Mouse (Mus musculus): ENCODE measurements at regions not wholly inside any gene's neighbourhood (a gene's known extent, or its start where the extent isn't known, plus 50 kb on each side); places are given as distances from the start of the nearest gene placed in this dataset.
A peak's percentile ranks its signal among the peaks of the same experiment; 100 is the strongest.

DNA sequence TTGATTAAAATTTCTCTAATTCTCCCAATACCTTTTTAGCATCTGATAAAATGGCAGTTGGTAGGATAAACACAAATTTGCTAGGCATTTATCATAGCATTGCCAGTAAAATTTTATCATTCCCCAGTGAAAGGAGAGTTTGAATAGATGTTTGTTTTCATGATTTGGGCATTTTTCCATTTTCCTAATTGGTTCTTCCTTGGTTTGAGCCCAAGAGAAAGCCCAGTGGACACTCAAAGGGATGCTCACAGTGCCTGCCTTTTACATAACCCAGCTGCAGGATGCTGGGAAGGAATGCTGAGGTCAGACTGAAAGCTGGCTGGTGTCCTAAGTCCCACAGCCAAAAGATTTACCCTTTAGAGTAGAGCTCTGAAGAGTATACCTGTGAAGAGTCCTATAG is 95.4 kb upstream of the Ogfrl1 start:
- TF ChIP-seq CTCF (IDR thresholded peaks at IDR 0.05; ENCODE audit: low read depth) = no peak
- TF ChIP-seq EP300 (IDR thresholded peaks at IDR 0.05; ENCODE audit: low read depth) = no peak
- H3K27ac ChIP-seq = no peak overlapping the region
- no peak overlapping the region for H3K9ac ChIP-seq (replicated peaks)
- ATAC-seq (ENCODE audit: insufficient read depth) = no peak
- no peaks in the 10 kb centered on the region for H3K4me1 ChIP-seq (replicated peaks; ENCODE audit: control insufficient read depth in 2 of 2, insufficient read depth in 2 of 2, low read length in 1 of 2)
- DNase-seq (ENCODE audit: low read depth in 3 of 3, low spot score in 3 of 3) = no peak
- no peaks in the 10 kb centered on the region for H3K27me3 ChIP-seq (ENCODE audit: control insufficient read depth, insufficient read depth, low read length)
- H3K36me3 ChIP-seq (replicated peaks; ENCODE audit: control insufficient read depth, insufficient read depth, low read depth) = no peaks in the 10 kb centered on the region
- no peak overlapping the region for H3K4me3 ChIP-seq (ENCODE audit: insufficient read depth in 1 of 2, low read depth in 2 of 2, low read length in 2 of 2)
- H3K9me3 ChIP-seq (ENCODE audit: control insufficient read depth, low read length) = no peaks in the 10 kb centered on the region
- H3K4me2 ChIP-seq (ENCODE audit: low read depth) = no peak overlapping the region

DNA sequence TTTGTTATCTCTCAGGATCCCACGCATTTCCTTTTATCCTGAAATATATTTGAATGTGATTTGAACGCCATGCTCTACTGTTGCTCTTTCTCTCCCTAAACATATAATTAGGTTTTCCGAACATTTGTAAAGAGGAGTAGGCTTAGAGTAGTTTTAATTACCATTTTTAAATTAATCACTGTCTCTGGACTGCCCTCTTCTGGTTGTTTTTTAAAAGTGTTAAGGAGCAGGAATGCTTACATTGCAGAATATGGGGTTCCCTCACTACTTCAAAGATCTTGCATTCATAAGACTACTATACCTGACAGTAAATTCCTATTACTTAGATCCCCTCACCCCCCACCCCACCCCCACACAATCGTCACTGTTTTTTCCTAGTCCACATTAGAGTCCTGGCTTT is 97.8 kb upstream of the Ogfrl1 start:
- H3K9ac ChIP-seq (replicated peaks) = no peak overlapping the region
- H3K9me3 ChIP-seq (ENCODE audit: control insufficient read depth, low read length) = no peaks in the 10 kb centered on the region
- no peak overlapping the region for H3K27ac ChIP-seq
- TF ChIP-seq EP300 (IDR thresholded peaks at IDR 0.05; ENCODE audit: low read depth) = no peak
- TF ChIP-seq CTCF (IDR thresholded peaks at IDR 0.05; ENCODE audit: low read depth) = no peak; the same call in 1 of the 2 replicates
- no peaks in the 10 kb centered on the region for H3K4me1 ChIP-seq (replicated peaks; ENCODE audit: control insufficient read depth in 2 of 2, insufficient read depth in 2 of 2, low read length in 1 of 2)
- H3K4me2 ChIP-seq (ENCODE audit: low read depth) = no peak overlapping the region
- WGBS (ENCODE audit: insufficient replicate concordance) = 32% methylated on average over 4 of the region's 4 CpGs
- H3K4me3 ChIP-seq (ENCODE audit: insufficient read depth in 1 of 2, low read depth in 2 of 2, low read length in 2 of 2) = no peak overlapping the region
- ATAC-seq (ENCODE audit: insufficient read depth) = no peak
- no peaks in the 10 kb centered on the region for H3K27me3 ChIP-seq (ENCODE audit: control insufficient read depth, insufficient read depth, low read length)
- no peaks in the 10 kb centered on the region for H3K36me3 ChIP-seq (replicated peaks; ENCODE audit: control insufficient read depth, insufficient read depth, low read depth)
- DNase-seq (ENCODE audit: low read depth in 3 of 3, low spot score in 3 of 3) = peak; percentile 4 to 20 (median 15)

DNA sequence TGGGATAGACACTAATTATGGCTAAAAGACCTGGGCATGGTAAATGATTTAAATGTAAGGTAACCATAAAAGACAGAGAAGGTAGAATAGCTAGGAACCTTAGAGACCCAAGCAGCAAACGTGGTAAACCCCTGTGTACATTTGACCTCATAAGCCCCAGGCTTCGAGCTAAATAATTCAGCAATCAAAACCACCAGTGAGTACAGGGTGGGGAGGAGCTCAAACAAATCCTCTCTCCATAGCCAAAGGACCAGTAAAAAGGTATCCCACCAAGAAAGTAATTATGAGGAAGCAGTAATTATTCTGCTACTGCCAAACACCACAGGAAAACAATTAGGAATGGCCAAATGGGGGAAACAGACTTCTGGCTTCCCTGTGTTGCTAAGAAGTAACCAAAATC is 122.5 kb upstream of the Ogfrl1 start:
- H3K9ac ChIP-seq (replicated peaks) = no peak overlapping the region
- TF ChIP-seq EP300 (IDR thresholded peaks at IDR 0.05; ENCODE audit: low read depth) (no peak), CTCF (IDR thresholded peaks at IDR 0.05; ENCODE audit: low read depth) (no peak)
- H3K27me3 ChIP-seq (ENCODE audit: control insufficient read depth, insufficient read depth, low read length) = no peaks in the 10 kb centered on the region
- no peak overlapping the region for H3K4me2 ChIP-seq (ENCODE audit: low read depth)
- WGBS (ENCODE audit: insufficient replicate concordance) = 46% methylated on average over 2 of the region's 2 CpGs
- no peaks in the 10 kb centered on the region for H3K36me3 ChIP-seq (replicated peaks; ENCODE audit: control insufficient read depth, insufficient read depth, low read depth)
- H3K4me1 ChIP-seq (replicated peaks; ENCODE audit: control insufficient read depth in 2 of 2, insufficient read depth in 2 of 2, low read length in 1 of 2) = no peaks in the 10 kb centered on the region
- no peak overlapping the region for H3K4me3 ChIP-seq (ENCODE audit: insufficient read depth in 1 of 2, low read depth in 2 of 2, low read length in 2 of 2)
- no peak overlapping the region for H3K27ac ChIP-seq
- ATAC-seq (ENCODE audit: insufficient read depth) = no peak
- H3K9me3 ChIP-seq (ENCODE audit: control insufficient read depth, low read length) = no peaks in the 10 kb centered on the region
- no peak for DNase-seq (ENCODE audit: low read depth in 3 of 3, low spot score in 3 of 3)

DNA sequence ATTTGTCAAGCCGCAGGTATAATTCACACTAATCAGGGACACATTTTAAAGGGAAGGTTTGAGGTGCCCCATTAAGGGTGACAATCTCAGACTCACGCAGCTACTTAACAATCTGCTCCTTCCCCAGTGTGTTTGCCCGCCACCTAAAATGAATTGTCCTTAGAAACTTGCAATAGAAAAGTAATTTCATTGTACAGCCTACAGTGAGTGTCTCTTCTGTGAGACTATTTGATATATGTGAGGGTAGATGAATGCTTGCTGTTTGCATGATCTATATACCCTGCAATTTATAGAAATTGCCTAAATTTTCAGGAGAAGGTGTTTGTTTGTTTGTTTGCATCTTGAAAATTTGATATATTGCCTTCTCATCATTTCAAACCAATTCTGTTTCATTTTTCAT is 135.1 kb upstream of the Ogfrl1 start:
- 77% methylated on average over 3 of the region's 3 CpGs for WGBS (ENCODE audit: insufficient replicate concordance)
- no peak overlapping the region for H3K4me2 ChIP-seq (ENCODE audit: low read depth)

DNA sequence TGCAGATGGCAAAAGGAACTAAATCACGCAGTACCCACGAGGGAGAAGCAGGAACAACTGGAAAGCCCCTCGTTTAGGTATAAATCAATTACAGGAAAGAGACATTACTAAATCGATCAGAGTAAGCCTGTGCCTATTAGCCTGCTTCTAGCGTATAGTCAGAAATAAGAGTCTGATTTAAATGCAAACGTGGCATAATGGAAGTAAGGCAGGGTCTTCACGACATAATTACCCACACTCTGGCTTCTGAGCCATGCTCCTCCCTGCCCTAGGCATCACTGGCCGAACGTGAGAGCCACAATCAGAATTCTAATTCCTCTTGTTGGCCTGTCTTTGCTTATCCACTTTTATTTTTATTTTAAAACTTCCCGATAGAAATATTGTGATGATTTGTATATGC is 139.0 kb upstream of the Ogfrl1 start:
- TF ChIP-seq EP300 (IDR thresholded peaks at IDR 0.05; ENCODE audit: low read depth) = no peak
- TF ChIP-seq CTCF (IDR thresholded peaks at IDR 0.05; ENCODE audit: low read depth) = no peak
- Histone ChIP-seq H3K27me3 (ENCODE audit: control insufficient read depth, insufficient read depth, low read length) (no peaks in the 10 kb centered on the region), H3K9me3 (ENCODE audit: control insufficient read depth, low read length) (peaks cover 3% of the 10 kb centered on the region), H3K4me1 (replicated peaks; ENCODE audit: control insufficient read depth in 2 of 2, insufficient read depth in 2 of 2, low read length in 1 of 2) (no peaks in the 10 kb centered on the region), H3K27ac (no peak overlapping the region), H3K36me3 (replicated peaks; ENCODE audit: control insufficient read depth, insufficient read depth, low read depth) (no peaks in the 10 kb centered on the region), H3K4me3 (ENCODE audit: insufficient read depth in 1 of 2, low read depth in 2 of 2, low read length in 2 of 2) (no peak overlapping the region), H3K4me2 (ENCODE audit: low read depth) (no peak overlapping the region), H3K9ac (replicated peaks) (no peak overlapping the region)
- 65% methylated on average over 10 of the region's 10 CpGs for WGBS (ENCODE audit: insufficient replicate concordance)
- ATAC-seq (ENCODE audit: insufficient read depth) = no peak
- no peak for DNase-seq (ENCODE audit: low read depth in 3 of 3, low spot score in 3 of 3)

More for the DNA sequence above, 135.1 kb upstream of the Ogfrl1 start:
- Histone ChIP-seq H3K27me3 (ENCODE audit: control insufficient read depth, insufficient read depth, low read length) (no peaks in the 10 kb centered on the region), H3K9ac (replicated peaks) (no peak overlapping the region), H3K27ac (no peak overlapping the region), H3K4me1 (replicated peaks; ENCODE audit: control insufficient read depth in 2 of 2, insufficient read depth in 2 of 2, low read length in 1 of 2) (no peaks in the 10 kb centered on the region), H3K9me3 (ENCODE audit: control insufficient read depth, low read length) (peaks cover 3% of the 10 kb centered on the region), H3K36me3 (replicated peaks; ENCODE audit: control insufficient read depth, insufficient read depth, low read depth) (no peaks in the 10 kb centered on the region), H3K4me3 (ENCODE audit: insufficient read depth in 1 of 2, low read depth in 2 of 2, low read length in 2 of 2) (no peak overlapping the region)
- DNase-seq (ENCODE audit: low read depth in 3 of 3, low spot score in 3 of 3) (no peak), ATAC-seq (ENCODE audit: insufficient read depth) (no peak)
- no peak for TF ChIP-seq CTCF (IDR thresholded peaks at IDR 0.05; ENCODE audit: low read depth)
- TF ChIP-seq EP300 (IDR thresholded peaks at IDR 0.05; ENCODE audit: low read depth) = no peak

All from liver, embryonic 14.5 days (tissue).